Mouse (Mus musculus) embryonic facial prominence, embryonic 14.5 days (tissue): Measurements from ENCODE around the gene Tcf21. TPM values are rescaled to one million over a fixed set of nuclear protein-coding genes. Genes with fewer than 3 reads are reported as not detected.
A peak's percentile ranks its signal among the peaks of the same experiment; 100 is the strongest.

ENCODE experiments used
- ATAC-seq: fragments of 200-750 bp; cut with Nextera tagmentation; 2 replicates; pipeline ENCODE4 v1.8.0; 2017; ENCODE audit warnings: low read depth, moderate number of reproducible peaks, moderate TSS enrichment
- DNase-seq: peaks from one replicate; pipeline ENCODE4 v3.0.0-alpha.2; 2015; ENCODE audit warnings: low spot score
- H3K27ac ChIP-seq: fragments of 300-500 bp; sonication (generic); replicated peaks from 2 replicates; pipeline ENCODE4 v1.5.1; 2014; ENCODE audit warnings: low read depth, mild to moderate bottlenecking, low read length, moderate library complexity
- H3K27me3 ChIP-seq: fragments of 300-500 bp; sonication (generic); replicated peaks from 2 replicates; pipeline ENCODE4 v1.6.1; 2014; ENCODE audit warnings: low read length; ENCODE audit not compliant: control insufficient read depth, insufficient read depth
- H3K36me3 ChIP-seq: fragments of 300-500 bp; sonication (generic); 2 replicates; pipeline ENCODE4 v1.6.1; 2014; ENCODE audit warnings: low read length, mixed read lengths; ENCODE audit not compliant: control insufficient read depth, insufficient read depth
- H3K4me1 ChIP-seq: fragments of 300-500 bp; sonication (generic); 2 replicates; pipeline ENCODE4 v1.6.1; 2014; ENCODE audit warnings: antibody characterized with exemption, low read length; ENCODE audit not compliant: control insufficient read depth, insufficient read depth
- H3K4me2 ChIP-seq: fragments of 300-500 bp; sonication (generic); 2 replicates; pipeline ENCODE4 v1.6.1; 2014; ENCODE audit warnings: low read depth, mild to moderate bottlenecking, low read length, moderate library complexity, mixed read lengths
- H3K4me3 ChIP-seq: fragments of 300-500 bp; sonication (generic); 2 replicates; pipeline ENCODE4 v1.5.1; 2014; ENCODE audit warnings: low read depth, mild to moderate bottlenecking, low read length
- H3K9ac ChIP-seq: fragments of 300-500 bp; sonication (generic); 2 replicates; pipeline ENCODE4 v1.6.1; 2014; ENCODE audit warnings: low read depth, mild to moderate bottlenecking, low read length, moderate library complexity, mixed read lengths
- H3K9me3 ChIP-seq: fragments of 300-500 bp; sonication (generic); 2 replicates; pipeline ENCODE4 v1.6.1; 2016; ENCODE audit warnings: low read length; ENCODE audit not compliant: control insufficient read depth
- WGBS: fragments of 180-500 bp; shearing (Covaris S2); extraction: QIAGEN DNeasy Blood & Tissue Kit; methylation state at CpG from one replicate; pipeline ENCODE4 v1.1.7; 2014; 5-methylcytosine and 5-hydroxymethylcytosine counted together
- polyA plus RNA-seq: library from polyadenylated mRNA; unstranded; fragments of >200 nt; fragmentation: Nextera tagmentation; extraction: Ambion mirVana; gene quantifications from 2 replicates; pipeline ENCODE4 v1.2.1, GENCODE M21; 2014

Gene Tcf21
- polyA plus RNA-seq, 1 experiment from 2014 or later, result 2.0 TPM

DNA sequence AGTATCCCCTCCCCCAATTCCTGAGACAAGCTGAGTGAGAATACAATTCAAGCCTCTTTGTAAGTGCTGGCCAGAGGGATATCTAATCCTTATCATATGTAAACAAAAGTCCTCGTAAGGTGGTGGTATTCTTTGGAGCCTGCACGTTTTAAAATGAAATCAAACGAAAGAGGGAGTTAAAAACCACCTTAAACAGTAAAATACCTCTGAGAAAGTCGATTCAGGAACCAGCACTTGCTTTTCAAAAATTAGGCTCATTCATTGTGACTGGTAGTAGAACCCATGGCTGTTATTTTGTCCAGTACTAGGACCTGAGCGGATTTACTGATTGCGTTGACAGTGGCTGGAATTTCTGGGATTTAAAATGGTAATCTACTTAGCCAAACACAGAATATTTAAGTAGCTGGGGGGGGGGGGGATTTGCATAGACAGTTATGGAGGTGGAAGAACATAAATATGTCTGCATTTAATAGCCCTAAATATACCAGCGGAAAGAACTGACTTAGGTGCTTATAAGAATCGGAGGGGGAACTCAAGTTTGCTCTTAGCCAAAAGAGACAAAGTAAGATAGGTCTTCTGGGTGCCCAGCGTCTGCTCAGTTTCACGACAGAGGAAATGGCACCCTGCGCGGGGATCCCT is 1.3 kb downstream of the Tcf21 start:
- DNase-seq (no peak), ATAC-seq (no peak)
- Histone ChIP-seq H3K4me1 (no peaks in the 10 kb centered on the region), H3K36me3 (no peaks in the 10 kb centered on the region), H3K4me3 (peak overlapping the region; percentile 21), H3K9me3 (no peaks in the 10 kb centered on the region), H3K27ac (no peak overlapping the region), H3K27me3 (peaks cover 94% of the 10 kb centered on the region), H3K4me2 (peak overlapping the region; percentile 33), H3K9ac (no peak overlapping the region)
- 2% methylated on average over 12 of the region's 12 CpGs for WGBS

DNA sequence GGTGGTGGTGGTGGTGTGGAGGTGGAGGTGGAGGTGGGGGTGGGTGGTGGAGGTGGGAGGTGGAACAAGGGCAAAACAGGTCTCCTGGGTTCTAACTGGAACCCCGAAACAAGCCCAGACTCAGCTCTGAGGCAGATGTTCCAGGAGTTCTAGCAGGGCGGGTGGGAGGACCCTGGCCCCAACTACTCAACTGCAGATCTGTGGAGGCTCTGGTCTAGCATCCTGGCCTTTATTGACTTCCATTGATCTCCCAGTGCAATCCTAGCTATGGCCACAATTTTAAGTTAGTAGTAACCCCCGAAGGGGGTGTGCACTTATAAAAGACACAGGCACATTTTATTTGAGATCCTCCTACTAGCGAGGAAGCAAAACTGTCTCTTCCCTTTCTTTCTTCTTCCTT is 2.0 kb downstream of the Tcf21 start:
- DNase-seq (no peak), ATAC-seq (no peak)
- WGBS, result 2% methylated on average over 4 of the region's 4 CpGs
- Histone ChIP-seq H3K9me3 (no peaks in the 10 kb centered on the region), H3K4me2 (no peak overlapping the region), H3K27ac (no peak overlapping the region), H3K27me3 (peaks cover 89% of the 10 kb centered on the region), H3K4me1 (no peaks in the 10 kb centered on the region), H3K9ac (no peak overlapping the region), H3K4me3 (no peak overlapping the region), H3K36me3 (no peaks in the 10 kb centered on the region)

DNA sequence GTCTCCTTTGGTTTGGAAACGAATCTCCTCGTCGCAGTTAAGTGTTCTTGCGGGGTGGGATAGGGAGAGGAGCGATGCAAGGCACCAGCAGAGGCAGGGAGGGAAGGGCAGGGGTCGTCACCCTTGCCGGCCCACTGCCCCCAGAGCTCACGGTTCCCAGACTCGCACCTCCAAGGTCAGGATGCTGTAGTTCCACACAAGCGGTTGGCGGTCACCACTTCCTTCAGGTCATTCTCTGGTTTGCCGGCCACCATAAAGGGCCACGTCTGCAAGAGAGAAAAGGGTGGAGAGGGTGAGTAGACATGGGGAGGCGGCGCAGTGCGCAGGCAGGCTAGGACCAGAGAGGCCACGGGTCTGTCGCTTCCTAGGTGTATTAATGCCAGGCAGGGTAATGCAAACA is 2.4 kb downstream of the Tcf21 start:
- H3K4me2 ChIP-seq, result no peak overlapping the region
- no peak overlapping the region for H3K4me3 ChIP-seq
- under 1% methylated on average over 13 of the region's 18 CpGs for WGBS
- H3K9me3 ChIP-seq, result no peaks in the 10 kb centered on the region
- no peaks in the 10 kb centered on the region for H3K36me3 ChIP-seq
- H3K27me3 ChIP-seq, result peaks cover 85% of the 10 kb centered on the region
- no peak overlapping the region for H3K9ac ChIP-seq
- DNase-seq (no peak), ATAC-seq (no peak)
- H3K27ac ChIP-seq, result no peak overlapping the region
- no peaks in the 10 kb centered on the region for H3K4me1 ChIP-seq

DNA sequence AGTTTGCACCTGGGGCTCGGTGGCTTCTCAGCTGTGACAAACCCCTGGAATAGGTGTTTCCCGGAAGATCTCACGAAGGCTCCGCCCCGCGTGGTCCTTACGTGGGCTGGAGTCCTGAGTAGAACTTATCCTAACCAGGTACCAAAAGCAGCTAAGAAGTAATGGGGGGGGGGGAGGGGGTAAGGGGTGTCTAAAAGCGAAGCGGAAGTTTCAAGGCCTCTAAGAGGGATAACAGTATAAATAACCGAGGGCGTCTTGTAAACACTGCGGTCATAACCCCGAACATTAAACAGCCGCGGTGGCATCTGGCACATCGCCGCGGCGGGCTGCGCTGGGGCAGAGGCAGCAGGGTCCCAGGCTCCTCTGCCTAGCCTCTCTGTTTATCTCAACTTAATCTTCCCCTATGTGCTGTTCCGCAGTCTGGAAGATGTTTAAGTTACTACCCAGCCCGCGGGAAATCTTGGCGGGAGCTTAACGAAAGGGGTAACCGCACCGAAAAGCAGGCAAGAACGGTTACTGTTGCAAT is 3.7 kb downstream of the Tcf21 start:
- H3K4me3 ChIP-seq, result peak overlapping the region; percentile 6; the same call in 1 of the 2 replicates
- no peaks in the 10 kb centered on the region for H3K36me3 ChIP-seq
- peak overlapping the region; percentile 24; the same call in 1 of the 2 replicates for H3K4me2 ChIP-seq
- H3K9ac ChIP-seq, result no peak overlapping the region
- ATAC-seq (no peak), DNase-seq (no peak)
- WGBS, result under 1% methylated on average over 28 of the region's 28 CpGs
- peaks cover 85% of the 10 kb centered on the region for H3K27me3 ChIP-seq
- no peaks in the 10 kb centered on the region for H3K4me1 ChIP-seq
- no peaks in the 10 kb centered on the region for H3K9me3 ChIP-seq
- H3K27ac ChIP-seq, result no peak overlapping the region

DNA sequence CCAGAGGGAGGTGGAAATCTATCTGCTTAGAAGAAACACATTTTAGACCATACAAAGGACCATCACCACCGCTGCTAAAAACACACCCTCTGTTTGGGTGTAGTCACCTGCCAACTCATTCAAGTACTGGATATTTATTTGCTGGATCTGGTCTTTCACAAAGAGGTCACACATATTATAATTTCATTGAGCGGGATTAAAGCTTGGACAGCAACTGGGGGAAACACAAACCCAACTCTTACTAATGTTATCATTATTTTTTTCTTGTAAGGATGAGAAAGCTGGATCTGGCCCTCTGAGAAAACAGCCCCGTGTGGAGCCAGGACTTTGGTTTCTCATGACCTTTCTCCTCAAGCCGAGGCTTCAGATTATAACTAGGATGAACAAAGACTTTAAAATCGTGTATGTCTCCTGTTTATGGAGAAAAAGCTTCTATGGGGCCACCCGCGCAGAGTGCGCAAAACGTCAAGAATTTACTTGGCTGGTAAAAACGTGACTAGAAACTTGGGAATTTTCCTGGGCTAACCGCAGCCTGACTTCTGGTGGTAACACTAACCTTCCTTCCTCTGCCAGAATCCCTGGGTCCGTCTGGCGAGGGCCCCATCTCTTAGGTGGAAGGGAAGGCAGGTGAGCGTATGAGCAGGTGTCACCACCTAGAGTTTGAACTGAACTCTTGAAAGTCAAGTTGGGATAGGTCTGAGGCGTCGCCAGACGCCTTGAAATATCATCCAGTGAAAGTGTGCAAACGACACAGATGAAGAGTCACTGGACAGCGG is 4.3 kb downstream of the Tcf21 start:
- no peak for DNase-seq
- peak overlapping the region; percentile 6; the same call in 1 of the 2 replicates for H3K4me3 ChIP-seq
- H3K4me2 ChIP-seq, result 0 out of 2 replicates have a peak overlapping the region, but pooled peaks have one; percentile 24

DNA sequence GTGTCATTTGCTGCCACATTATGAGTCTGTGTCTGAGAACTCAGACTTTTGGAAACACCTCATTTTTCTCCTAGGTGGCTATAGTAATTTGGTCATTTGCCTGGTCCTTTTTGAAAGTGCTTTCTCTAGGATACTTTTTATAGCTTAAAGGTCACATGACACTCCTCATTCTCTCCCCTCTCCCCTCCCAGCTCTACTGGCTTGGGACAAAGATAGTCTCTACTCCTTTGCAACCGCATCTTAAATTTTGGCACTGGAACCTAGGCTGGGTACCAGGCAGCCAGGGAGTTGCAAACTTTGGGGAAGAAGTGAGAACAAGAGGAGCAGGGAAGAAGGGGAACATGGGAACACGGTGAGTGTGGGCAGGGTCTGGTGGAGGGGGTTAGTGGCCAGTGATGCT is 5.2 kb downstream of the Tcf21 start:
- Histone ChIP-seq H3K9ac (no peak overlapping the region), H3K36me3 (no peaks in the 10 kb centered on the region), H3K4me2 (no peak overlapping the region), H3K4me1 (no peaks in the 10 kb centered on the region), H3K4me3 (no peak overlapping the region), H3K9me3 (no peaks in the 10 kb centered on the region), H3K27ac (no peak overlapping the region), H3K27me3 (peaks cover 83% of the 10 kb centered on the region)
- 3% methylated on average over 2 of the region's 2 CpGs for WGBS
- ATAC-seq (no peak), DNase-seq (no peak)

More for the DNA sequence above, 4.3 kb downstream of the Tcf21 start:
- no peaks in the 10 kb centered on the region for H3K4me1 ChIP-seq
- H3K9ac ChIP-seq, result no peak overlapping the region
- H3K27me3 ChIP-seq, result peaks cover 84% of the 10 kb centered on the region
- no peak for ATAC-seq
- no peaks in the 10 kb centered on the region for H3K36me3 ChIP-seq
- no peaks in the 10 kb centered on the region for H3K9me3 ChIP-seq
- WGBS, result 4% methylated on average over 19 of the region's 19 CpGs
- H3K27ac ChIP-seq, result no peak overlapping the region

DNA sequence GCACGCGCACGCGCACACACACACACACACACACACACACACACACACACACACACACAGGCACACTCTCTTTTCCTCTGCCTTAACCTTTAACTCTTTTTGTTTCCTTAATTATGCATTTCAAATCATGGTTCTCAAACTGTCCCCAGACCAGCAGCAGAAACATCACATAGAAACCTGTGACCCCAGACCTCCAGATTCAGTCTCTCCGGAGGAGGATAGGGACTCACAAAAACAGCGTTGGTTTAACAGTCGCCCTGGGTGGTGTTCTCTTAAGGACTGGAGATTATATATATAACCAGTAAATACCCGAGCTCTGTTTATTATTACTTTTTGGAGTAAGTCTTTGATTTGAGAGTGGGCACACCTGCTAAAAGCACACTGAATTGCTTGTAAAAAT is 5.7 kb downstream of the Tcf21 start:
- peaks cover 83% of the 10 kb centered on the region for H3K27me3 ChIP-seq
- DNase-seq (no peak), ATAC-seq (no peak)
- WGBS, result 1% methylated on average over 4 of the region's 8 CpGs
- no peak overlapping the region for H3K9ac ChIP-seq
- no peaks in the 10 kb centered on the region for H3K36me3 ChIP-seq
- H3K9me3 ChIP-seq, result no peaks in the 10 kb centered on the region
- no peaks in the 10 kb centered on the region for H3K4me1 ChIP-seq
- no peak overlapping the region for H3K27ac ChIP-seq
- H3K4me2 ChIP-seq, result no peak overlapping the region
- H3K4me3 ChIP-seq, result no peak overlapping the region

DNA sequence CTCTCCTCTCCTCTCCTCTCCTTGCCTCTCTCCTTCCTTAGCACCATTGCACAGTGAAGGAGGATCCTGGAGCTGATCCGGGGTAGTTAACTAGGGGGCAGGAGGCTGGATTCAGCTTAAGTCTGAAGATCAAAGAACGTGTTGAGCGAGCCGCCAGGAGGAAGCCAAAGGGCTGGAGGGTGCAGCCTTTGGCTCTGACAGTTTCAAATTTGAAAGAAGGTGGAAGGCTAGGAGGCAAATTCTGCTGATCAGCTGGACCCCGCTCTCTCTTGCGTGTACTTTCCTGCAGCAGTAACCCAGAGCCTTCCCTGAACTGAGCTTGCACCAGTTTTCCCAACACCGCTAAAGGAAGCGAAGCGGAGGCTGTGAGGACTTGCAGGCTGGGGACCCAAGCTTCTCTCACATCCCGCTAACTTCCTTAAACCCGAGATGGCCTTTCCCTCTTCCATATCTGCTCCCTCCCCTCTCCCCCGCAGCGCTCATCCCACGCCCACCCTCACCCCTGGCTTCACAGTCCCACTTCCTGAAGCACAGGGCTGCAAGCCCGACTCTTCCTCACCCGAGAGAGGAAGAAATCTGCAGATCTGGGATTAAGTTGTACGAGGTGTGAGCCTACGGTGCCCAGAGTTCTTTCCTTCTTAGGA is 6.5 kb downstream of the Tcf21 start:
- H3K4me3 ChIP-seq, result peak overlapping the region; percentile 10; the same call in 1 of the 2 replicates
- ATAC-seq (0 out of 2 replicates have a peak, but pooled peaks have one; percentile 30), DNase-seq (no peak)
- H3K4me1 ChIP-seq, result no peaks in the 10 kb centered on the region
- no peaks in the 10 kb centered on the region for H3K9me3 ChIP-seq
- no peaks in the 10 kb centered on the region for H3K36me3 ChIP-seq
- WGBS, result under 1% methylated on average over 18 of the region's 18 CpGs
- H3K9ac ChIP-seq, result no peak overlapping the region
- H3K4me2 ChIP-seq, result peak overlapping the region; percentile 34
- H3K27me3 ChIP-seq, result peaks cover 74% of the 10 kb centered on the region
- no peak overlapping the region for H3K27ac ChIP-seq
